Mouse (Mus musculus): Measurements from ENCODE around the gene Cntn5. TPM values are rescaled to one million over a fixed set of nuclear protein-coding genes. Genes with fewer than 3 reads are reported as not detected.

Cntn5 gene
- total RNA-seq (2017), result not detected in 2 replicates

DNA sequence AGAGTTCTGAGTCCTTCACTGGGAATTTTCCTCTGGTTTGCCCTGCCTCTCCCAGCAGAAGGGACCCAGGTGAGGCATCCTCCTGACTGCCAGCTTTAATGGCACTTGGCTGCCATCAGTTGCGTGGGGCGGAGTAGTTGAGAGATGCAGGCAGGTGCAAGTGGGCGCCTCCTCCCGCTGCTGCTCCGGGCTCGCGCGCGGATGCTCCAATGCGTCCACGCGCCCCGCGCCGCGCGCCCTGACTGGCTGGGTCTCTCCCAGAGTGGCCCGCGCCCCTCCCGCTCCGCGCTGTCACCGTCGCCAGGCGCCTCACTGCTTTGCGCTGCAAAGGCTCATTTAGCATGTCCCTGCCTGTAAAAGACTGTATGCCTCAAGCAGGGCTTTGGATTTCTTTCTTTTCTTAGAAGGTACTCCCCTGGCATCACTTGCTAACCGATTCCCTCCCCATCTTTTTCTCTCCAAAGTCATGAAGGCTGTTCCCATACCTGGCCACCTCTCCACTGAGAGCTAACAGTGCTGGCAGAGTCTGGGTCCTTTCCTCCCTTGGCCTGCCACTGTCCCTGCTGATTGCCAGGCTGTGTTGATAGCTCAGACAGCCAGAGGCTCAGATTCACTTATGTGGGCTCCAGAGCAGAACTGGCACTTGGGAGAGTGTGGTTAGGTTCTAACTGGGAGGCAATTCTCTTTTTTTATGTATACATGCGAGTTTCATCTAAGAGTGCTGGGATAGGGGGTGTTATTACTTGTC, at the start of gene Cntn5:
TSS of gene Cntn5 (minus strand) at position 160 of the 748 bp plus-strand sequence.
- ATAC-seq (replicated peaks in 1 of 2; ENCODE audit: insufficient read depth in 1 of 2, low FRiP score in 2 of 2, low TSS enrichment in 1 of 2, low read depth in 1 of 2, poor library complexity in 2 of 2, severe bottlenecking in 2 of 2), result no peak

DNA sequence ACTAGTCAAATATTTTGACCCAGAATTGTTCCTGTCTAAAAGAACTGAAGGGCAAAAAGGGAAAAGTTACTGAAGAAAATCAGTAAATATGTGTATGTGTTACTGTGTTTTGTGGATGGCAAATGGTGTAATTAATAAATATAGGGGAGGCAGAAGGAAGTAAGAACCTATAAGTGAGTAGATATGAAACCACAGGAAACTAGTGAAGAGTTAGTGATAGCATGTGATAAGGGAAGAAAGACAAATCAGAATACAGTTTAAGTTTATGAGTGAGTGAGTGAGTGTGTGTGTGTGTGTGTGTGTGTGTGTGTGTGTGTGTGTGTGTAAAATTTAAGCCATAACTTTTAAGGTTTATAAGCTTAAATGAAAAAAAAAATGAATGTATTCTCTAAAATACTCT, 45.9 kb upstream of the Cntn5 start:
- ATAC-seq (replicated peaks in 1 of 2; ENCODE audit: insufficient read depth in 1 of 2, low FRiP score in 2 of 2, low TSS enrichment in 1 of 2, low read depth in 1 of 2, poor library complexity in 2 of 2, severe bottlenecking in 2 of 2), result no peak

DNA sequence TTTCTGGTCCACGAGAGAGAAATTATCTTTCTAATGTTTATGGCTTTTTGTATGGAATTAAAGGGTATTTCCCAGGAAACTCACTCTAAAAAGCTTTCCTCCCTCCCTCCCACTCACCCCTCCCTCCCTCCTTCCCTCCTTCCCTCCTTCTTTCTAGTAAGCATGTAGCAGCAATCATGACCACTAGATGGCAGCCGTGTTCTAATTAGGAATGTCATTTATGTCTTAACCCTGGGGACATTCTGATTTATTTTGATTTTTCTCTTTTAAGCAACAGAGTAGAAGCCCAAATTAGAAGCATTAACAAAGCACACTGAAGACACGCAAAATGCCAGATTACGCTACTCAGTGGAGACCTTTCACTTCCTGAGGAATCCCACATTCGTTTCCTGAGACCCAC, 5.0 kb upstream of the Cntn5 start:
- peak; percentile 42 to 59; a peak in 2 of 4 replicates for ATAC-seq (replicated peaks in 1 of 2; ENCODE audit: insufficient read depth in 1 of 2, low FRiP score in 2 of 2, low TSS enrichment in 1 of 2, low read depth in 1 of 2, poor library complexity in 2 of 2, severe bottlenecking in 2 of 2)

DNA sequence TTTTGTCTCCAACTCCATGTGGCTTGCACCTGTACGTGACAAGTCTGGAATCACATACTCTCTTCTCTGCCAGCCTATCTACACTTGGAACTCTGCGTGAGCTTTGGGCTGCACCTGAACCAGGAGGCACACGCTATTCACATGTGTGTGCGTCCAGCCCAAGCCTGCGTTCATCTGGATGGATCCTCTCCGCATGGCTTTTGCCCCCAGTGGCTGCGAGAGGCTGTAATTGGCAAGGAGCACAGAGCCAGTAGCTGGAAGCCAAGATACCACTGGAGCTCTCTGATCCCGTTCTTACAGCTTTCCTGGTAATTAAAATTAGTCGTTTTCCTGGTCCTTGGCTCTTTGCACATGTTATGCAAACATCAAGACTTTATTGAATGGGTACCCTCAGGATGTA, 1.1 kb upstream of the Cntn5 start:
- no peak for ATAC-seq (replicated peaks in 1 of 2; ENCODE audit: insufficient read depth in 1 of 2, low FRiP score in 2 of 2, low TSS enrichment in 1 of 2, low read depth in 1 of 2, poor library complexity in 2 of 2, severe bottlenecking in 2 of 2)

DNA sequence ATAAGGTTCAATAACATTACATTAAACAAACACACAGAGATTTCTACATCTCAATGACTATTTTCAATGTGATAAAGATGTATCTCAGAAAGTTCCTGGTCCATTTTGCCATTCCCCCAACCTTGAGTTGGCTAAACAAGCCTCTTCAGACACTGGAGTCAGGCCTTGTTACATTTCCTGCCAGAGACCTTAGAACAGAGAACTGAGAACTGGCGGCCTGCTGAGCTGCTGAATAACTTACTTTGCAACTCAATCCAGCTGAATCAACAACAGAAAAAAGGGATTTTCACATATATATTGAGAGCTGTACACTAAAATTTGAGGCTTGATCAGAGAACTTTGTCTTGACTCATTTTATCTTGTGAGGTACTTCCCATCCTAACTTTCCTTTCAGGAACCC, 24.8 kb downstream of the Cntn5 start:
- ATAC-seq (replicated peaks in 1 of 2; ENCODE audit: insufficient read depth in 1 of 2, low FRiP score in 2 of 2, low TSS enrichment in 1 of 2, low read depth in 1 of 2, poor library complexity in 2 of 2, severe bottlenecking in 2 of 2), result no peak

DNA sequence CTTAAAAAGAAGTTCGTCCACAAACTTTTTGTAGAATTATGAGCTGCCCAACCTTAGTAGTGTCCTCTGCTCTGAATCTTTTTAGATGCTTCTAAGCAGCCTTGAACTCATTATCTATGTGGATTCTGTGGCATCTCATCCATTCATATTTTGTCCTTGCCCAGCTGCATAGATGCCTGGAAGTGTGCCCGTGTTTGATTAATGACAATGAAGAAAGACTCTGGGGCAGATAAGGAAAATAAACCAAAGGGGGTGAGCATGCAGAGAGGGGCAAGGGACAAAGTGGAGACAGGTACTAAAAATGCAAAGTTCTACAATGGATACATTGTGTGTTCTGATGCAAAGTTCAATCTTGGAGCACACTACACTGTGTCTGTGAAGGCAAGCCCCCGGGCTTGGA, 30.7 kb downstream of the Cntn5 start:
- no peak for ATAC-seq (replicated peaks in 1 of 2; ENCODE audit: insufficient read depth in 1 of 2, low FRiP score in 2 of 2, low TSS enrichment in 1 of 2, low read depth in 1 of 2, poor library complexity in 2 of 2, severe bottlenecking in 2 of 2)

DNA sequence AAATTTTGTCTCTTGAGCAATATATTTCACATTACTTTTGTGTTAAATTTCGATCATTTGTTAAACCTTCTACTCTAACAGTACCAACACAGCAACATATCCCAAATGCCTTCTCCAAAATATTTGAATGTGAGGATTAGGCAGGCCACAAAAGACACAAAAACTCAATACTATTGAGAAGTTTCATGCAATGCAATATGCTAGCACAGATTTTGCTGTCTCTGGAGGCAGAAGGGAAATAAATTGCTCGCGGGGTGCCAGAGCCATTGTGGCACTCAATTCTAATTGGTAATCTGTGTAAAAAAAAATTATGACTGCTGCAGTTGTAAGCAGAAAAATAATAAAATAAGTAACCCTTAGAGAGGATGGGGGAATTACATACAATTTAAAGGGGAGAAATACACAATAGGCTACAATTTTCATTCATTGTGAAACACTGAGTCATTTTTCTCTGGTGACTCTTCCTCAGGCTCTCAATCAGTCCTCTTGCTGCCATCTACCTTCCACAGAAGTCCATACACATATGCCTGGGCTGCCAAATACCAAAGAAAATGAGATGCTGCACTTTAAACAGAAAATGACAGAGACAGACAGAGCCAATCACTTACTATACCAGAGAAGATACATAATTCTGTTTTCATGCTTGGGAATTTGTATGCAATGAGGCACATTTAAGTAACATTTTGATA, 48.2 kb downstream of the Cntn5 start:
- no peak for ATAC-seq (replicated peaks in 1 of 2; ENCODE audit: insufficient read depth in 1 of 2, low FRiP score in 2 of 2, low TSS enrichment in 1 of 2, low read depth in 1 of 2, poor library complexity in 2 of 2, severe bottlenecking in 2 of 2)

DNA sequence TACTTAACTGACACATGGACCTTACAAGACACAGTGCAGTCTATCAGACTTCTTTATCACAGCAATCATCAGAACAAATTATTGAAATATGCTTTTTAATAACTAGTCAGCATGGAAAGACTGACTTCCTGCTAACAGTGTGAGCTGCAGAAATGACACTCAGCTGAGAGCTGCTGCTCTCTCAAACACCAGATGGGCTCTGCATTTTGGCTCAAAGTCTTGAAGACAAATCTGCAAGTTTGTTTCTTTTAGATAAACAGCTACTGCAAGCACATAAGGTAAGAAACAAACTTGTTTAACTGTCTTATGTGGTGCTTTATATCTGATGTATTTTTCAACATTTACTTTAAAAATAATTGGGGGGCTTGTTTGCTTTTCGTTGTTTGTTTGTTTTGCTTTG, 87.9 kb downstream of the Cntn5 start:
- ATAC-seq (replicated peaks in 1 of 2; ENCODE audit: insufficient read depth in 1 of 2, low FRiP score in 2 of 2, low TSS enrichment in 1 of 2, low read depth in 1 of 2, poor library complexity in 2 of 2, severe bottlenecking in 2 of 2), result no peak

DNA sequence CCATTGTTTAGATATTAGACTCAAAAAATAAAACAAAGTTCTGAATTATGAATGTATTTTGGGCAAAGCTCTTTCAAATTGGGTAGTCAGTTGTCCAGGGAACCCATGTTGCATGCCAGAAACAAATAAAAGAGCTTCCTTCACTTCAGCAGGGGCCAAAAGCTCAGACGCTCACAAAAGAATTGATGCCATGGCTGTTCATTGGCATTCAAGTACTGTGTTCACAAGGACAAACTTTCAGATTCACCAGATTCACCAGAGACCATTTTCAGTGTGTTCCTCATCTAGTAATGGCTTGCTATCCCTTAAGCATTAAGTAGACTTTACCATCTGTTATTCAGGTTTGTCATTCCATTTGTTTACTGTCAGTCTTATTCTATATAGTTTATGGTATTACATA, 107.4 kb downstream of the Cntn5 start:
- no peak for ATAC-seq (replicated peaks in 1 of 2; ENCODE audit: insufficient read depth in 1 of 2, low FRiP score in 2 of 2, low TSS enrichment in 1 of 2, low read depth in 1 of 2, poor library complexity in 2 of 2, severe bottlenecking in 2 of 2)

DNA sequence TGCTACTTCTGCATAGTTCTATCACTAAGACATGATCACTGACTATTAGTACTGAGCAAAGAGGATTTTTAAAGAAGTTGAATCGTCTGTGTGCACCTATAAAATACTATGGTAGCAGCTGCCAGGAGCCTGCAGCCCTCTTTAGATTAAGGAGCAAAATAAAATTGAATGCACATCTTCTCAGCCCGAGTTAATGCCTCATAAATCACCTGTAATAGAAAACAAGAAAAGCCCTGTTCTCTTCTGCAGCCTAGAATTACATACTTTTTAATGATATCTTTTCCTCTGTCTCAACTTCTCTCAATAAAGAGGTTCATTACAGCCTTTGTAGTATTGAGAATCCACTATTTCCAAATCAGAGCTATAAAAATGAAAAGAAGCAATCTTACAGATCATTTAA, 109.5 kb downstream of the Cntn5 start:
- no peak for ATAC-seq (replicated peaks in 1 of 2; ENCODE audit: insufficient read depth in 1 of 2, low FRiP score in 2 of 2, low TSS enrichment in 1 of 2, low read depth in 1 of 2, poor library complexity in 2 of 2, severe bottlenecking in 2 of 2)

DNA sequence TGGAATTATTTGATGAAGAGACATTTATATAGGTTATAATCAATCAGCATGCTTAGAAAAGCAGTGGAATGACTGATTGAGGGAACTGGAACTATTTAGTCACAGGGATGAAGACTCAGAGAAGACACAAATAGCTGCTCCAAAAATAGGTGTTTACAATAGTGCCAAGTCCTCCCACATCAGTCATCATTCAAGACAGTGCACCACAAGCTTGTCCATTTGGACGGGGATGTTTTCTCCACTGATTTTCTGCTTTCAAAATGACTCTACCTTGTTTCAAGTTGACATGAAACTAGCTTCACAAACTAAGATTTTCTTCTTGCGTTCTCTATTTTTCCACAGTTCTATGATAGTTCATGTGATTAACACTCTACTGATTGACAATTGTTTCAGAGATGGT, 172.7 kb downstream of the Cntn5 start:
- no peak for ATAC-seq (replicated peaks in 1 of 2; ENCODE audit: insufficient read depth in 1 of 2, low FRiP score in 2 of 2, low TSS enrichment in 1 of 2, low read depth in 1 of 2, poor library complexity in 2 of 2, severe bottlenecking in 2 of 2)

DNA sequence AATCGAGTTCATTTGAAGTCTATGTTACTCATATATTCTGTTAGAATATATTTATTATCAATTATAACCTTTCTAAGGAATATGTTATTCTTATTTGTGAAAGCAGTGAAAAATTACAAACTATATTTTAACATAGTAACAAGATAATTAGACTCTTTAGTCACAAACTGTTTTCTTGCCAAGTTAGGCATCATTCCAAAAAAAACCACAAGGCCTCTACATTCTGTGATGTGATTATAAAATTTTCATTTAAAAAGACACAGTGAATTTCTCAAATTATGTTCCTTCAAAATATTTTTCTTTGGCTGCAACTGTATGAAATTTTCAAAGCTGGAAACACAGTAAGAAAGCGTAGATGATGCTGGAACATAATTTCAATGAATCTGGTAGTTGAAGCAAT, 180.4 kb downstream of the Cntn5 start:
- ATAC-seq (replicated peaks in 1 of 2; ENCODE audit: insufficient read depth in 1 of 2, low FRiP score in 2 of 2, low TSS enrichment in 1 of 2, low read depth in 1 of 2, poor library complexity in 2 of 2, severe bottlenecking in 2 of 2), result no peak

DNA sequence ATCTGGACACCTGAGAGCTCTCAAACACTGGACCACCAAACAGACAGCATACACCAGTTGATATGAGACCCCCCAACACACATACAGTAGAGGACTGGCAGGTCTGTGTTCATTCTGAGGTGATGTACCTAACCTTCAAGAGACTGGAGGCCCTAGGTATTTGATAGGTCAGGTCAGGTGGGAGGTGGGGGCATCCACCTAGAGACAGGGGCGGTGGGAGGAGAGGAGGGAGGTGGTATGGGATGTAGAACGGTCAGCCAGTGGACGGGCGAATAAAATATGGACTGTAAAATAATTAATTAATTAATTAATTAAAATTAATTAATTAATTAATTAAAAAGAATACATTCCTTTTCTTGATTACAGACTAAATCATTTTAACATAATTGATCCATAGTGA, 182.5 kb downstream of the Cntn5 start:
- no peak for ATAC-seq (replicated peaks in 1 of 2; ENCODE audit: insufficient read depth in 1 of 2, low FRiP score in 2 of 2, low TSS enrichment in 1 of 2, low read depth in 1 of 2, poor library complexity in 2 of 2, severe bottlenecking in 2 of 2)

DNA sequence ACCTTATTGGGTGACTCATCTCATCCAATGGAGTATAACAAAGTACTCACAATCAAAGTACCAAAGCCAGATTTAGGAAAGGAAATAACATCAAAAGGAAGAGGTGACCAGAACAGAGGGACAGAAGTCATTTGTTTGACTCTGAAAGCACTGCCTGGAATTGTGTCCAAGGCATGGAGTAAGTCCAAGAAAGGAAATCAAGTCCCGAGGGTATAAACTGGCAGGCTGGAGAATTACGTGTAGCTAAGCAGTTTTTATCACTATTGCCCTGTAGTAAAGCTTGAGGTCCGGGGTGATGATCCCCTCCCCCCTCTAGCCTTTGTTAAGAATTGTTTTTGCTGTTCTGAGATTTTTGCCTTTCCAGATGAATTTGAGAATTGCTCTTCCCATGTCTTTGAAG, 185.6 kb downstream of the Cntn5 start:
- ATAC-seq (replicated peaks in 1 of 2; ENCODE audit: insufficient read depth in 1 of 2, low FRiP score in 2 of 2, low TSS enrichment in 1 of 2, low read depth in 1 of 2, poor library complexity in 2 of 2, severe bottlenecking in 2 of 2), result no peak

DNA sequence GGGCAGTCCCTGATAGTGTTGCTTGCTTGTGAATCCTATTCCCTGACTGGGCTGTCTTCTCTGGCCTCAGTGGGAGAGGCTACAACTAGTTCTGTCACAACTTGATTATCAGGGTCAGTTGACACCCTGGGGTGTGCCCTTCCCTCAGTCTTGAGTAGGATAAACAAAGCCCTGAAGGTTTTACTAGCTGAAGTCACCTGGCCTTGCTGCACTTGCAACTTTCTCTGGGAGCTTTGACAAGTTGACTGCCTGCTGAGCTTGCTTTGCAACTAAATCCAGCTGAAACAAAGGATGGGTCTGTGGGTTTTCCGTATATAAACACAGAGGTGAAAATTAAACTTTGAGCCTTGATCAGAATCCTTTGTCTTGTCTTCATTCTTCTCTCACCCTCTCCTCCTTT, 190.9 kb downstream of the Cntn5 start:
- ATAC-seq (replicated peaks in 1 of 2; ENCODE audit: insufficient read depth in 1 of 2, low FRiP score in 2 of 2, low TSS enrichment in 1 of 2, low read depth in 1 of 2, poor library complexity in 2 of 2, severe bottlenecking in 2 of 2), result no peak

DNA sequence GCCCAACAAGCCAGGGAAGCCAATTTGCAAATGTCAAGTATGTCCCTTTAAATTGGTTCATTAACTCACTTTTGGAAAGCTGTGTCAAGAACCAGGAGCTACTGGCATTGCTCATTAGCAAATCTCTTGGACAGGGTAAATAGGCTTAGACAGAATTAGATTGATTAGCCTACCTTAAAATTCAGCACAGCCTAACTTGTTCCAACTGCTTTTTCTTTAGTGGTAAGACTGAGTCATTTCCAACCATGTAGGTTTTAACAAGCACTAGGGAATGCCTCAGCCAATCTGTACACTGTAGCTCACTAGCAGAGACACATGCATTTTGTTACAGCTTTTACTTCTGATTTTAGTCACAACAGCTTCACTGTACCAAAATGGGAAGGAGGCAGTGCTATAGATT, 222.9 kb downstream of the Cntn5 start:
- no peak for ATAC-seq (replicated peaks in 1 of 2; ENCODE audit: insufficient read depth in 1 of 2, low FRiP score in 2 of 2, low TSS enrichment in 1 of 2, low read depth in 1 of 2, poor library complexity in 2 of 2, severe bottlenecking in 2 of 2)

DNA sequence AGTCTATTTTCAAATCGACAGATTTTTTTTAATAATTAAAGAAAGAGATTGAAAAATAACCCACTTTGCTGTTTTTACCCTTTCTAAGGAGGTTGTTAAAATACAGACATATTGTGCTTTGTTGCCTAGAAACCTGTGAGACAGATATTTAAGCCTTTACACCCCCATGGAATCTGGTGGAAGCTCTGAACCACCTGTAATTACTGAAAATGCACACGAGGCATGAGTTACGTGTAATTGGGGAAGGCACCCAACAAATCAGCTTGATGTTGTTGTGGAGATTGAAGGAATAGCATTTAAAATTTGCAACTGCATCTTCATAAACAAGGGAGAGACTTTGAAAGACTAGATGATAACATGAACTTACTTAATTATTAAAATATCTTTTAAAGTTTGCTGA, 223.4 kb downstream of the Cntn5 start:
- no peak for ATAC-seq (replicated peaks in 1 of 2; ENCODE audit: insufficient read depth in 1 of 2, low FRiP score in 2 of 2, low TSS enrichment in 1 of 2, low read depth in 1 of 2, poor library complexity in 2 of 2, severe bottlenecking in 2 of 2)

DNA sequence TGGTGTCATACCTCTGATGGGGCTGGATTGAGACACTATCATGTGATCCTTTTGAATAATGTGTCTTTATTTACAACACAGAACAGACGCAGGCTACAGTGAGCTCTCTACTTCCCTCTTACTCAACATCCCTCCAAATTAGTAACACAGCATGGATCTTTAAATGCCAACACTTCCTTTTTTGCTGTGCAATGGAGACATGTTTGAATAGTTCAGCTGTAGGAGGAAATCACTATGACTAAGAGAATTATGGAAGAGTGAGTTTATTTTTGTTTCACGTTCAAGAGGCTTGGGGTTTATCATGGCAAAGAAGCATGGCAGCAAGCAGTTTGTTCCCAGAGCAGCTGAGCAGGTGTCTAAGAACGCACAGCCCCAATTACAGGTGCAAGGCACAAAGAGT, 235.9 kb downstream of the Cntn5 start:
- no peak for ATAC-seq (replicated peaks in 1 of 2; ENCODE audit: insufficient read depth in 1 of 2, low FRiP score in 2 of 2, low TSS enrichment in 1 of 2, low read depth in 1 of 2, poor library complexity in 2 of 2, severe bottlenecking in 2 of 2)

DNA sequence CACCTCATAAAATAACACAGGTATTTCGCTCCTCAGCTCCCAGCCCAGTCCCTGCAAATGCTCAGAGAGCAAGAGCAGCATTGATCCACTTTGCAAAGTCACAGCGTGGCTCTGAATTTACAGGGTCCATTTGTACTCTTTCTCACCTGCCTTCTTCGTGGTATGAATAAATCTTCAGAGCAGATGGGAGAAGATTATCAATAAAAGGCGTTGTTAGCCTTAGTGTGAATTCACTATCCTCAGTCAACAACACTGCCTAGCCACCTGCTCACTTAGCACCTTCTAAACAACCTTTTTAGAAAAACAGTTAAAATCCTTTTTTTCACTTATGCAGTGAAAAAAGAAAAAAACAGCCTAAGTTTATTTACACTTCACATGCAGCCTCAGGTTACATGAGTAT, 237.1 kb downstream of the Cntn5 start:
- ATAC-seq (replicated peaks in 1 of 2; ENCODE audit: insufficient read depth in 1 of 2, low FRiP score in 2 of 2, low TSS enrichment in 1 of 2, low read depth in 1 of 2, poor library complexity in 2 of 2, severe bottlenecking in 2 of 2), result no peak
